ENCODE assay signal across 10 mouse cellular contexts in the genomic region with DNA sequence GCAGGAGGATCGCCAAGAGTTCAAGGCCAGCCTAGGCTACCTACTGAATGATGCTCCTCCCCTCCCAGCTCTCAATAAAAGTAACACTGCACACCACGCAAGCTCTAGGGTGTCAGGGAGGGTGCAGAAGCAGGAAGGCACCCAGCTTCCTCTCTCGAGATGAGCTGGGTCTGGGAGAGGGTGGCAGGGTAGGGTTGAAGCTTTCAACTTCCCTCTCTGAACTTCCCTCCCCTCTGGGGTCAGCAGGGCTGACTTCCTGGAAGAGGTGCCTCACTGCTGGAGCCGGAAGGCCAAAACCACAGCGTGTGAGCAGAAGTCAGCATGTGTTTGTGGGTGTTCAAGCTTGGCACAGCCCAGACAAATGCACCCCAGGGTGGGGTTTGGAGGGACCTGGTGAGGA. TPM values are rescaled to one million over a fixed set of nuclear protein-coding genes. Genes with fewer than 3 reads are reported as not detected.
DNase-seq lines count a peak whose midpoint lies in the region; ATAC-seq lines count a peak whose summit lies in the region.
"Had no signal": no experiment of that assay in that cellular context is flagged by ENCODE, and none has a peak within 500 bp of the region (broad histone marks: within the 10 kb centered on the region; RNA-seq: fewer than 3 reads in every experiment).

No protein-coding gene starts in this region.

- no peak overlapping the region for H3K4me2 ChIP-seq in heart, embryonic 11.5 days

- H3K9me3 ChIP-seq in heart, embryonic 11.5 days (replicated peaks; ENCODE audit: control insufficient read depth, low read length) = no peaks in the 10 kb centered on the region

- no peak overlapping the region for H3K4me3 ChIP-seq in heart, embryonic 11.5 days (ENCODE audit: low read depth, low read length)
- H3K4me3 ChIP-seq: erythroblast, embryonic 14.5 days had no signal

- H3K9ac ChIP-seq in heart, embryonic 11.5 days (ENCODE audit: low read depth, low read length) = no peak overlapping the region

- 76% methylated on average over 5 of the region's 5 CpGs for WGBS in heart, embryonic 11.5 days (ENCODE audit: insufficient replicate concordance)

- H3K36me3 ChIP-seq in heart, embryonic 11.5 days (ENCODE audit: control insufficient read depth, insufficient read depth, low read length) = peaks cover 1% of the 10 kb centered on the region

- no peak overlapping the region for H3K27ac ChIP-seq in heart, embryonic 11.5 days (ENCODE audit: low read depth, low read length)

- 0 out of 2 replicates have a peak, but pooled peaks cover 2% of the 10 kb centered on the region for H3K4me1 ChIP-seq in heart, embryonic 11.5 days (ENCODE audit: control insufficient read depth, insufficient read depth, low read length)

- peak; percentile 99 for DNase-seq in heart, adult 11 months
- DNase-seq in A20 (ENCODE audit: low read depth, low spot score) = peak; percentile 90
- no peak for DNase-seq in Muller cell, postnatal 12 days (ENCODE audit: inconsistent ontology term)
- no peak for DNase-seq in cerebellum, postnatal 4 days (ENCODE audit: low spot score in 2 of 2)

- ATAC-seq in heart, embryonic 11.5 days (replicated peaks; ENCODE audit: insufficient number of reproducible peaks, low FRiP score, low TSS enrichment) = no peak
- peak; percentile 74 for ATAC-seq in common myeloid progenitor, adult 5-6 weeks (replicated peaks; ENCODE audit: low read depth, poor library complexity, severe bottlenecking)
- ATAC-seq in monocyte, adult 5-6 weeks (replicated peaks; ENCODE audit: insufficient number of reproducible peaks, low FRiP score, low TSS enrichment, poor library complexity, severe bottlenecking) = peak; percentile 69
- no peak for ATAC-seq in erythroid progenitor cell, adult 5-6 weeks (replicated peaks; ENCODE audit: low FRiP score, poor library complexity, severe bottlenecking)
- ATAC-seq: Patski had no signal

- H3K27me3 ChIP-seq in heart, embryonic 11.5 days (ENCODE audit: control insufficient read depth, insufficient read depth, low read length) = peaks cover 1% of the 10 kb centered on the region; the same call in 1 of the 2 replicates
- H3K27me3 ChIP-seq: Patski had no signal

RNA-seq across cellular contexts. Expression of gene Lfng, which starts 10.6 kb away (rescaled TPM):
- 2.8 and 3.3 TPM in 2 replicates for polyA plus RNA-seq in heart, embryonic 11.5 days (2014; fragmentation: Nextera tagmentation; extraction: Ambion mirVana)
- total RNA-seq in common myeloid progenitor, adult 5-6 weeks (2017) = 23.8 and 41.0 TPM in 2 replicates
- 274 to 469 TPM (median 297 TPM) in 3 replicates for total RNA-seq in monocyte, adult 5-6 weeks (2017)
- 19.7 and 20.5 TPM in 2 replicates for total RNA-seq in erythroid progenitor cell, adult 5-6 weeks (2015; ENCODE audit: low replicate concordance)
- total RNA-seq in erythroid progenitor cell, adult 5-6 weeks (2017; ENCODE audit: low replicate concordance) = 1.9 and 11.4 TPM in 2 replicates

RNA-seq across cellular contexts. Expression of gene Ttyh3, which starts 31.1 kb away (rescaled TPM):
- polyA plus RNA-seq in heart, embryonic 11.5 days (2014; fragmentation: Nextera tagmentation; extraction: Ambion mirVana) = 26.7 and 28.8 TPM in 2 replicates
- total RNA-seq in common myeloid progenitor, adult 5-6 weeks (2017) = 14.4 and 20.2 TPM in 2 replicates
- total RNA-seq in monocyte, adult 5-6 weeks (2017) = 12.6 to 29.2 TPM (median 15.6 TPM) in 3 replicates
- total RNA-seq in erythroid progenitor cell, adult 5-6 weeks (2015; ENCODE audit: low replicate concordance) = 21.8 and 26.7 TPM in 2 replicates
- 21.2 and 23.2 TPM in 2 replicates for total RNA-seq in erythroid progenitor cell, adult 5-6 weeks (2017; ENCODE audit: low replicate concordance)

RNA-seq across cellular contexts. Expression of gene Grifin, which starts 52.8 kb away (rescaled TPM):
- polyA plus RNA-seq in heart, embryonic 11.5 days (2014; fragmentation: Nextera tagmentation; extraction: Ambion mirVana) = 0.74 TPM in 1 of 2 replicates, not detected in the other
- total RNA-seq in common myeloid progenitor, adult 5-6 weeks (2017) = not detected in 2 replicates
- not detected in 3 replicates for total RNA-seq in monocyte, adult 5-6 weeks (2017)
- not detected in 2 replicates for total RNA-seq in erythroid progenitor cell, adult 5-6 weeks (2015; ENCODE audit: low replicate concordance)
- not detected in 2 replicates for total RNA-seq in erythroid progenitor cell, adult 5-6 weeks (2017; ENCODE audit: low replicate concordance)

Comparison
In these comparisons a context has a peak if more than half of its experiments do, and no peak if none do; other contexts are left out.
1. DNase-seq: peak in heart, adult 11 months (single experiment) and A20 (single experiment); none in Muller cell, postnatal 12 days (single experiment) and cerebellum, postnatal 4 days (0 of 2).
2. ATAC-seq: peak in common myeloid progenitor, adult 5-6 weeks (single experiment) and monocyte, adult 5-6 weeks (single experiment); none in heart, embryonic 11.5 days (single experiment) and erythroid progenitor cell, adult 5-6 weeks (single experiment).